In genomic region chr9:4308628-4309350, GRCm38 (mm10) we compare ENCODE assay signal across 8 mouse cellular contexts. TPM values are rescaled to one million over a fixed set of nuclear protein-coding genes. Genes with fewer than 3 reads are reported as not detected.
DNase-seq lines count a peak whose midpoint lies in the region; ATAC-seq and TF ChIP-seq lines count a peak whose summit lies in the region.

No protein-coding gene starts in this region.

- ATAC-seq in CD4-positive, CD25-positive, alpha-beta regulatory T cell, adult 4 months, result peak; percentile 35
- peak; percentile 2; the same call in 1 of the 2 replicates for ATAC-seq in limb, embryonic 15.5 days (ENCODE audit: insufficient number of reproducible peaks, low FRiP score, low TSS enrichment, low read depth)

- TF ChIP-seq CTCF in small intestine, adult 2 months (IDR thresholded peaks at IDR 0.05; ENCODE audit: extremely low read depth, insufficient read length, insufficient replicate concordance, low read depth, low read length), result no peak

- no peak for TF ChIP-seq POLR2A in small intestine, adult 2 months (IDR thresholded peaks at IDR 0.05; ENCODE audit: low read depth, low read length)

- H3K4me1 ChIP-seq in forebrain, embryonic 10.5 days, result peaks cover 20% of the 10 kb centered on the region
- peaks cover 9% of the 10 kb centered on the region for H3K4me1 ChIP-seq in limb, embryonic 15.5 days
- no peaks in the 10 kb centered on the region for H3K4me1 ChIP-seq in small intestine, adult 2 months (ENCODE audit: control insufficient read depth, insufficient read depth, insufficient read length, low read length)

- 1% methylated on average over 36 of the region's 36 CpGs for WGBS in forebrain, embryonic 10.5 days
- WGBS in limb, embryonic 15.5 days, result under 1% methylated on average over 36 of the region's 36 CpGs
- WGBS in small intestine, adult 2 months, result under 1% methylated on average over 36 of the region's 36 CpGs

- DNase-seq in embryo, embryonic 10 days (ENCODE audit: low spot score), result peak; percentile 19
- no peak for DNase-seq in embryo, embryonic 10.5 days (ENCODE audit: low spot score)
- no peak for DNase-seq in forebrain, embryonic 10.5 days (ENCODE audit: extremely low spot score, low spot score)
- no peak for DNase-seq in left cerebral cortex, postnatal 10 days (ENCODE audit: extremely low spot score in 1 of 2, low spot score in 2 of 2)
- DNase-seq in layer of hippocampus, postnatal 25 days (ENCODE audit: extremely low spot score in 1 of 2, low spot score in 1 of 2), result no peak

- peak overlapping the region; percentile 48 for H3K4me2 ChIP-seq in limb, embryonic 15.5 days

- peaks cover 2% of the 10 kb centered on the region; the same call in 1 of the 2 replicates for H3K36me3 ChIP-seq in forebrain, embryonic 10.5 days (replicated peaks)
- H3K36me3 ChIP-seq in limb, embryonic 15.5 days, result no peaks in the 10 kb centered on the region
- no peaks in the 10 kb centered on the region for H3K36me3 ChIP-seq in small intestine, adult 2 months (ENCODE audit: control insufficient read depth, insufficient read depth, low read length)

- H3K27ac ChIP-seq in forebrain, embryonic 10.5 days, result peak overlapping the region; percentile 95
- H3K27ac ChIP-seq in limb, embryonic 15.5 days, result peak overlapping the region; percentile 93
- peak overlapping the region; percentile 73 for H3K27ac ChIP-seq in small intestine, adult 2 months (ENCODE audit: insufficient read depth, low read depth, low read length)

- peak overlapping the region; percentile 67 for H3K9ac ChIP-seq in limb, embryonic 15.5 days

- H3K27me3 ChIP-seq in forebrain, embryonic 10.5 days (ENCODE audit: poor library complexity, severe bottlenecking), result no peaks in the 10 kb centered on the region
- H3K27me3 ChIP-seq in limb, embryonic 15.5 days, result no peaks in the 10 kb centered on the region
- H3K27me3 ChIP-seq in small intestine, adult 2 months (ENCODE audit: control insufficient read depth, insufficient read depth, low read length), result no peaks in the 10 kb centered on the region

- no peaks in the 10 kb centered on the region for H3K9me3 ChIP-seq in forebrain, embryonic 10.5 days
- no peaks in the 10 kb centered on the region for H3K9me3 ChIP-seq in limb, embryonic 15.5 days

- intact Hi-C loops in left cerebral cortex, postnatal 10 days (cut with DNase I), result loop anchor here (5.0 kb wide), 1 partner anchor 776 kb away; the partner anchor contains the start of gene Gucy1a2

- H3K4me3 ChIP-seq in forebrain, embryonic 10.5 days, result peak overlapping the region; percentile 73
- H3K4me3 ChIP-seq in limb, embryonic 15.5 days, result peak overlapping the region; percentile 66
- peak overlapping the region; percentile 91 for H3K4me3 ChIP-seq in small intestine, adult 2 months (ENCODE audit: low read depth, low read length)

RNA-seq across cellular contexts. Expression of gene Aasdhppt, which starts 0.5 kb away (rescaled TPM):
- 10 to 100 TPM; 29.3 to 32.5 TPM for polyA plus RNA-seq in CD4-positive, CD25-positive, alpha-beta regulatory T cell, adult 4 months (2017; shearing (Covaris generic))
- polyA plus RNA-seq in forebrain, embryonic 10.5 days (2016; fragmentation: Nextera tagmentation; extraction: Ambion mirVana), result 30.7 and 32.0 TPM in 2 replicates
- polyA plus RNA-seq in limb, embryonic 15.5 days (2015; fragmentation: Nextera tagmentation; extraction: Ambion mirVana), result 32.2 and 34.3 TPM in 2 replicates
- 0.43 and 0.80 TPM in 2 replicates for polyA plus RNA-seq in small intestine, adult 2 months (2012; rRNA removed)
- total RNA-seq in left cerebral cortex, postnatal 10 days (2021), result 10 to 100 TPM; 25.6 to 27.1 TPM
- total RNA-seq in layer of hippocampus, postnatal 25 days (2021), result 10 to 100 TPM; 25.0 to 27.8 TPM

RNA-seq across cellular contexts. Expression of gene Kbtbd3, which starts 0.8 kb away (rescaled TPM):
- polyA plus RNA-seq in CD4-positive, CD25-positive, alpha-beta regulatory T cell, adult 4 months (2017; shearing (Covaris generic)), result 10 to 100 TPM; 11.2 to 16.1 TPM
- polyA plus RNA-seq in forebrain, embryonic 10.5 days (2016; fragmentation: Nextera tagmentation; extraction: Ambion mirVana), result 6.0 and 6.1 TPM in 2 replicates
- polyA plus RNA-seq in limb, embryonic 15.5 days (2015; fragmentation: Nextera tagmentation; extraction: Ambion mirVana), result 6.2 and 6.8 TPM in 2 replicates
- 0.05 TPM in 1 of 2 replicates, not detected in the other for polyA plus RNA-seq in small intestine, adult 2 months (2012; rRNA removed)
- total RNA-seq in left cerebral cortex, postnatal 10 days (2021), result 1 to 10 TPM; 8.2 to 9.2 TPM
- 10 to 100 TPM; 10.4 to 11.2 TPM for total RNA-seq in layer of hippocampus, postnatal 25 days (2021)

Comparison
In these comparisons a context has a peak if more than half of its experiments do, and no peak if none do; other contexts are left out.
1. RNA of gene Aasdhppt, which starts 0.5 kb away (polyA plus RNA-seq): 32.2 to 34.3 TPM in limb, embryonic 15.5 days, 29.3 to 32.5 TPM in CD4-positive, CD25-positive, alpha-beta regulatory T cell, adult 4 months and 30.7 to 32.0 TPM in forebrain, embryonic 10.5 days; 0.43 to 0.80 TPM in small intestine, adult 2 months; every median in the first group is over 10 times any median in the second.
2. Peak in every context shown above with its lines, with median percentiles within 50 percentile points of each other: H3K27ac ChIP-seq and H3K4me3 ChIP-seq.